ENCODE assay signal across 8 mouse cellular contexts in the genomic region with DNA sequence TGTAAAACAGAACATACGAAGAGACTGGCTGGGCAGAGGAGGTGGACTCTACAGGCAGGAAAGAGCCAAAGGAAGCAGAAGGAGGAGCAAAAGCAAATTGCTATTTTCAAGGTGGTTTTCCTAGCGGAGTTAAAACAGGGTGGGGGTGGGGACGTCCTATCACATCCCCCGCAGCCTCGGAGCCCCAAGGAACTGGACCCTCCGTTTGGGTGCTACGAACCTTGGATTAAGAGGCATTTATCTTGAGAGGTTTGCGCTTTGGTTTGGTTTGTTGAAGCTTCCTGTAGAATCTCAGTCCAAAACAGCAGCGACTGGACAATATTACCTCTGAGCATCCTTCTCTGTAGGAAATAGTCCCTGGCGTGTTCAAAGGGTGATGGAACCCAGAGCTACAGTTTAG. TPM values are rescaled to one million over a fixed set of nuclear protein-coding genes. Genes with fewer than 3 reads are reported as not detected.
A peak's percentile ranks its signal among the peaks of the same experiment; 100 is the strongest.
DNase-seq lines count a peak whose midpoint lies in the region; ATAC-seq and TF ChIP-seq lines count a peak whose summit lies in the region.

No protein-coding gene starts in this region.

- peak overlapping the region; percentile 59 for H3K4me2 ChIP-seq in kidney, embryonic 15.5 days
- peak overlapping the region; percentile 59 for H3K4me2 ChIP-seq in intestine, embryonic 15.5 days (replicated peaks)
- H3K4me2 ChIP-seq in myocyte (ENCODE audit: low read depth) = peak overlapping the region; percentile 1

- TF ChIP-seq CTCF in embryonic fibroblast, embryonic 13.5 days (IDR thresholded peaks at IDR 0.05; ENCODE audit: borderline replicate concordance, insufficient read depth, low read length) = no peak

- H3K27ac ChIP-seq in kidney, embryonic 15.5 days = no peak overlapping the region
- peak overlapping the region; percentile 12 for H3K27ac ChIP-seq in embryonic fibroblast, embryonic 13.5 days (ENCODE audit: insufficient read depth, low read length)
- H3K27ac ChIP-seq in intestine, embryonic 15.5 days = no peak overlapping the region

- no peak for TF ChIP-seq POLR2A in embryonic fibroblast, embryonic 13.5 days (IDR thresholded peaks at IDR 0.05; ENCODE audit: low read depth, low read length)
- no peak for TF ChIP-seq POLR2A in myocyte (IDR thresholded peaks at IDR 0.05; ENCODE audit: insufficient read length, low read depth)

- H3K36me3 ChIP-seq in kidney, embryonic 15.5 days = no peaks in the 10 kb centered on the region
- H3K36me3 ChIP-seq in intestine, embryonic 15.5 days = no peaks in the 10 kb centered on the region
- H3K36me3 ChIP-seq in myocyte (ENCODE audit: control insufficient read depth, insufficient read depth) = no peaks in the 10 kb centered on the region

- H3K79me2 ChIP-seq in myocyte (ENCODE audit: control insufficient read depth, insufficient read depth) = no peaks in the 10 kb centered on the region

- no peak overlapping the region for H3ac ChIP-seq in myocyte (ENCODE audit: control insufficient read depth, insufficient read length)

- H3K27me3 ChIP-seq in kidney, embryonic 15.5 days = no peaks in the 10 kb centered on the region
- H3K27me3 ChIP-seq in intestine, embryonic 15.5 days (replicated peaks) = no peaks in the 10 kb centered on the region
- no peaks in the 10 kb centered on the region for H3K27me3 ChIP-seq in myocyte (ENCODE audit: control insufficient read depth, insufficient read depth, insufficient read length)

- no peak for DNase-seq in kidney, postnatal 14 days
- no peak for DNase-seq in layer of hippocampus, adult 9-11 months
- no peak for DNase-seq in thymus, postnatal 36 days
- DNase-seq in cerebellum, adult 9-11 months = no peak

- H3K9ac ChIP-seq in kidney, embryonic 15.5 days = 0 out of 2 replicates have a peak overlapping the region, but pooled peaks have one; percentile 5
- no peak overlapping the region for H3K9ac ChIP-seq in intestine, embryonic 15.5 days

- no peak for ATAC-seq in kidney, embryonic 15.5 days (replicated peaks; ENCODE audit: low FRiP score)
- ATAC-seq in intestine, embryonic 15.5 days = no peak

- H3K9me3 ChIP-seq in kidney, embryonic 15.5 days (replicated peaks) = no peaks in the 10 kb centered on the region
- H3K9me3 ChIP-seq in intestine, embryonic 15.5 days = no peaks in the 10 kb centered on the region

- peak overlapping the region; percentile 32 for H3K4me3 ChIP-seq in kidney, embryonic 15.5 days (replicated peaks)
- peak overlapping the region; percentile 9 for H3K4me3 ChIP-seq in embryonic fibroblast, embryonic 13.5 days (ENCODE audit: insufficient read depth, low read length)
- peak overlapping the region; percentile 13 for H3K4me3 ChIP-seq in intestine, embryonic 15.5 days (replicated peaks)
- no peak overlapping the region for H3K4me3 ChIP-seq in myocyte

- peaks cover 15% of the 10 kb centered on the region for H3K4me1 ChIP-seq in kidney, embryonic 15.5 days
- H3K4me1 ChIP-seq in embryonic fibroblast, embryonic 13.5 days (ENCODE audit: control insufficient read depth, insufficient read depth, low read length) = peaks cover 10% of the 10 kb centered on the region; the same call in 1 of the 2 replicates
- peaks cover 9% of the 10 kb centered on the region; the same call in 1 of the 2 replicates for H3K4me1 ChIP-seq in intestine, embryonic 15.5 days (replicated peaks)

- 11% methylated on average over 10 of the region's 10 CpGs for WGBS in kidney, embryonic 15.5 days
- WGBS in intestine, embryonic 15.5 days = 16% methylated on average over 10 of the region's 10 CpGs

TF ChIP-seq in myocyte, 11 proteins besides CTCF, POLR2A, EP300 and RAD21:
- TF ChIP-seq E2F4 (IDR thresholded peaks at IDR 0.05; ENCODE audit: insufficient read depth) (no peak), CEBPB (IDR thresholded peaks at IDR 0.05; ENCODE audit: insufficient read depth, poor library complexity, severe bottlenecking) (no peak), REST (IDR thresholded peaks at IDR 0.05; ENCODE audit: insufficient read depth, insufficient read length) (no peak), MYOD1 (IDR thresholded peaks at IDR 0.05; ENCODE audit: control insufficient read depth in 1 of 3, insufficient read length in 2 of 3, low read depth in 2 of 3) (no peak), MAX (IDR thresholded peaks at IDR 0.05; ENCODE audit: low read depth) (no peak), USF1 (IDR thresholded peaks at IDR 0.05; ENCODE audit: low read depth) (no peak), MYOG (IDR thresholded peaks at IDR 0.05; ENCODE audit: control insufficient read depth in 1 of 3, insufficient read depth in 1 of 3, insufficient read length in 2 of 3, low read depth in 2 of 3) (no peak), SRF (IDR thresholded peaks at IDR 0.05; ENCODE audit: control insufficient read depth, insufficient read length, low read depth) (no peak), TCF3 (IDR thresholded peaks at IDR 0.05; ENCODE audit: insufficient read length, low read depth) (no peak), TCF12 (IDR thresholded peaks at IDR 0.05; ENCODE audit: insufficient read depth, poor library complexity, severe bottlenecking) (no peak), POLR2AphosphoS2 (IDR thresholded peaks at IDR 0.05; ENCODE audit: insufficient read length, low read depth) (no peak)

RNA-seq across cellular contexts. Expression of a gene that starts 37.3 kb away (rescaled TPM):
- polyA plus RNA-seq in kidney, embryonic 15.5 days (2015; fragmentation: Nextera tagmentation; extraction: Ambion mirVana) = 150 and 166 TPM in 2 replicates
- polyA plus RNA-seq in embryonic fibroblast, embryonic 13.5 days (2011; ENCODE audit: insufficient read length, low read depth, missing spikeins) = 273 and 297 TPM in 2 replicates
- polyA plus RNA-seq in intestine, embryonic 15.5 days (2015; fragmentation: Nextera tagmentation; extraction: Ambion mirVana) = 176 and 218 TPM in 2 replicates
- polyA plus RNA-seq in myocyte (2012; fragmentation: generic; extraction: Trizol) = 707 TPM

RNA-seq across cellular contexts. Expression of a gene that starts 41.9 kb away (rescaled TPM):
- 19.1 and 20.8 TPM in 2 replicates for polyA plus RNA-seq in kidney, embryonic 15.5 days (2015; fragmentation: Nextera tagmentation; extraction: Ambion mirVana)
- polyA plus RNA-seq in embryonic fibroblast, embryonic 13.5 days (2011; ENCODE audit: insufficient read length, low read depth, missing spikeins) = 10.5 and 14.0 TPM in 2 replicates
- 3.3 and 4.2 TPM in 2 replicates for polyA plus RNA-seq in intestine, embryonic 15.5 days (2015; fragmentation: Nextera tagmentation; extraction: Ambion mirVana)
- polyA plus RNA-seq in myocyte (2012; fragmentation: generic; extraction: Trizol) = 28.4 TPM

Comparison
In these comparisons a context has a peak if more than half of its experiments do, and no peak if none do; other contexts are left out.
1. H3K4me2 ChIP-seq: peak in every context shown above with its lines; median percentile 59 in kidney, embryonic 15.5 days; 59 in intestine, embryonic 15.5 days; 1 in myocyte.